Mouse (Mus musculus): ENCODE results near the gene Cbln3.

Gene Cbln3

DNA sequence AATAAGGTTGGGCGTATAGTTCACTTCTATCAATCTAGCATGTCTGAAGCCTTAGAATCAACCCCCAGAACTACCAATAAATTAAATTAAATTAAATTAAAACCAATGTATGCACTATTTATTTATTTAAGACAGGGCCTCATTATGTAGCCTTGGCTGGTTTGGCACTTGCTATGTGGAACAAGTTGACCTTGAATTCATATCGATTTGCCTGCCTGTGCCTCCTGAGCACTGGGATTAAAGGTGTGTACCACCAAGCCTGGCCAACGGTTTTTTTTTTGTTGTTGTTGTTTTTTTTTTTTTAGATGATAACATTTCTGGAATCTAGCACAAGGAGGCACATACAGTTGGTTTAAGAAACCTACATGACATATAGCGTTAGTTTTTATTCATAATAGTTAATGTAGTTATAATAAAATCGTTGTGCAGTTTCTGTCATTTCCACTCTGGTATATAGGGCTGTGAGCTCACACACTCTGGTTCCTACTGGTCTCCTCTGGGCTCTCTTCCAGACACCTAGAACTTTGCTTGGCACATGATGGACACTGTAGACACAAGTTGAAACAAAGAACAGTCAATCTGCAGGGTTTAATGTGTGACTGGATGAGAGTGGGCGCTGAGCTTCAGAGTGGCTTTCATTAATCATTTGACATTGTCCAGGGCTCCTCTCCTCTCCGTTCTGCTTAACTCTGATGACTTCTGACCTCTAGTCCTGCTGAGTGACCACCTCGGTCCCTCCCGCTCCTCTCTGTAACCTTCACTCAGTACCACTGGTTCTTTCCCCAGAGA is 38.5 kb downstream of the Cbln3 start:
- DNase-seq, result no peak

DNA sequence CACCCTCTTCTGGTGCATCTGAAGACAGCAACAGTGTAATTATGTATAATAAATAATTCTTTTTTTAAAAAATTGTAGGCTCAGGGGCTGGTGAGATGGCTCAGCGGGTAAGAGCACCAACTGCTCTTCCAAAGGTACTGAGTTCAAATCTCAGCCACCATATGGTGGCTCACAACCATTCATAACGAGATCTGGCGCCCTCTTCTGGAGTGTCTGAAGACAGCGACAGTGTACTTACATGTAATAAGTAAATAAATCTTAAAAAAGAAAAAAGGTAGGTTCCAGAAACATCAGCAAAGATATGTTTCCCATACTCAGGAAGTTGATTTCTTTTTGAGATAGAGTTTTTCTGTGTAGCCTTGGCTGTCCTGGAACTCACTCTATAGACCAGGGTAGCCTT is 41.4 kb downstream of the Cbln3 start:
- no peak for DNase-seq

DNA sequence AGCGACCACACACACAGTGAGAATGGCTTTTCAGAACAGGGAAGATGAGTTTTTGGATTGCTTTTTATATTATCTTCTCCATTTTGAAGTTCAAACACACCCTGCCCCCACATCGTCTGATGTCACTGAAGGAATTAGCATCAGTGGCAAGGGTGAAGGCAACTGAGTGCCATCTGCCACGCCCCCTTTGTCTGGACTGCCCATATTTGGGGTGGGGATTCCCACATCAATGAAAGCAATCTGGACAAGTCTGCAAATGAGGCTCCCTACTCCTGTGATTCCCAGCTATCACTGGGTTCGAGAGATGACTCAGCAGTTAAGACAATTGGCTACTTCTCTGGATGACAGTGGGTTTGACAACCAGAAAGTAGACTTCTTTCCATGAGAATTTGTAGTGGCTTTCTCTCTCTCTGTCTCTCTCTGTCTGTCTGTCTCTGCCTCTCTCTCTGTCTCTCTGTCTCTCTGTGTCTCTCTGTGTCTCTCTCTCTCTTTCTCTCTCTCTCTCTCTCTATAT is 43.3 kb downstream of the Cbln3 start:
- DNase-seq, result no peak

DNA sequence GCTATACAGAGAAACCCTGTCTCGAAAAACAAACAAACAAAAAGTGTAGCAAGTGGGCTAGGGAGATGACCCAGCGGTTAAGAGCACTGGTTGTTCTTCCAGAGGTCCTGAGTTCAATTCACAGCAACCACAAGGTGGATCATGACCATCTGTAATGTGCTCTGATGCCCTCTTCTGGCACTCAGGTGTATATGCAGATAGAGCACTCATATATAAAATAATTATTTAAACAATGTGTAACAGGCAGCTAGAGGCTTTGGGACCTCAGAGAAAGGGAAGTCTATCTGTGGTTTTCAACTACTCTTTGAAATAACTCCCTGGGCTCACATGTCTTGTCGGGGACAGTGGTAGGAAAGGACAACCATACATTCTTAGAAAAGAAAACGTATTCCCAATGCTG is 45.5 kb downstream of the Cbln3 start:
- no peak for DNase-seq

DNA sequence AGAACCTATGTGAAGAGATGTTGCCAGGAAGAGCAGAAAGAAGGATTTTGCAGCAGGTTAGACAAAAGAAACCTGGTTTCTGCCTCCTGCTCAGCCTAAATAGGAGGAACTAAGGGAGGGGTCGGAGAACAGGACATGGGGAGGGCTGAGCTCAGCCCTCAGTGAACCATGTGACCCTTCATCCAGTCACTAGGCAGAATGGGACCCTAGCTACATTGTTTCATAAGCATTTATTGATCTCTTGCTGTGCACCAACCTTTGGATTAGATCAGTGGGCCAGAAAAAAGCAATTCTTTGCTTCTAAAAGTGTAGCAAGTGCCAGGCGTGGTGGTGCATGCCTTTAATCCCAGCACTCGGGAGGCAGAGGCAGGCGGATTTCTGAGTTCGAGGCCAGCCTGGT is 45.9 kb downstream of the Cbln3 start:
- no peak for DNase-seq

DNA sequence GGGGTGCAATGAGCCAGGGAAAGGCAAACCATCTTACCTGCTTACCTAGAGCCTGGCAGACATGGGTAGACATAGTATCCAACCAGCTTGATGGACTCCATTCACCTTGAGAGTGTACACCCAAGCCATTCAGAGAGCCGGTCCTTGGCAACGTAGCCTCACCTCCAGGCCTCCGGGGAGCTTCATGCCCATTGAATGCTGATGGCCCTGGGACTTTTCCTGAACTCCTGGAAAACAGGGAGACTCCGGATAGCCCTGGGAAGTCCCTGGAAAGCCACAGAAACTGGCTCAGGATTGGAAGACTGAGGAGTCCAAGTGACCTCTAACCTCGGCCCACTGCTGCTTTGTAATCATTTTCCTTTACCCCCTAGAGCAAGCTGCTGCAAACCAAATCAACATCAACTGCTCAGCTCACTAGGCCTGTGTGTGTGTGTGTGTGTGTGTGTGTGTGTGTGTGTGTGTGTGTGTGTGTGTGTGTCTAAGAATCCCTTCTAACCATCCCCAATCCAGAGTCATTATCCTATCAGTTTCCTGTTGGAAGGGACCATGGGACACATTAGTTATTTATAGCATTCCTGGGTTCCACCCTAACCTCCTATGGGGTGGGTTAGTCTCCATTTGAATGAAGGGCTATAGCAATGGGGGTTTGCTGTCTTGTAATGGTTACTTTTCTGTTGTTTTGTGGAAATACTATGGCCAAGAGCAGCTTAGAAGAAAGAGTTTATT is 49.2 kb downstream of the Cbln3 start:
- no peak for DNase-seq

DNA sequence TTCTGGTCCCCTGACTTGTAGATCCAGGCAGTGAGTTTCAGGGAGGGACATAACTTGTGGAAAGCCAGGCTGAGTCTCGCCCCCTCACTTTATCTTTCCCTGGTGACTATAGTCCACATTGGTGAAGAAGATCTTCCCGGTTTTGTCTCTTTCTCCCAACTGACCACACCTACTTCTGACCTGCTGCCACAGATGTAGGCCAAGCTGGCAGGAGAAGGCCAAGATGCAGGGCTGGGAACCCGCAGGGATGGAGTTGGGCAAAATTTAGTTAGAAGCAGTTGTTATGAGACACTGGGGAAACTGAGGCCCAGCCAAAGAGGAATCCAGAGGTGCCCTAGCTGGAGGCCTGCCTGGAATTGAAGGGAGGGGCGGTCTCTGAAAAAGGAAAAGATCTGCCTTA is 51.1 kb downstream of the Cbln3 start:
- DNase-seq, result no peak

DNA sequence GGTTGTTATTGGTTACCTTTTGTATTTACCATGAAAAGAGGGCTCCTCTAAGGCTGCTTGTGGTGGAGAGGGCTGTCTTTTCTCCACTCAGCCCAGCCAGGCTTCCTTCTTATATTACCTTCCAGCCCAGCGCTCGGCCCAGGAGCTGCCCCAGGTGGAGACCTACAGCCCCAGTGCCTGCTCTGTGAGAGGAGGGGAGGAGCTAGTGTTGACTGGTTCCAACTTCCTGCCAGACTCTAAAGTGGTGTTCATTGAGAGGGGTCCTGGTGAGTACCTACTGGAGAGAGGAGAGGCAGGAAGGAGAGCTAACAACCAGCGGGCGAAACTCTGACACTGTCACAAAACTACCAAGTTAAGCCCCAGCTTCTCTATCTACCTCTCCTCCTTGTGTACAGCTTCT is 53.9 kb downstream of the Cbln3 start:
- no peak for DNase-seq

DNA sequence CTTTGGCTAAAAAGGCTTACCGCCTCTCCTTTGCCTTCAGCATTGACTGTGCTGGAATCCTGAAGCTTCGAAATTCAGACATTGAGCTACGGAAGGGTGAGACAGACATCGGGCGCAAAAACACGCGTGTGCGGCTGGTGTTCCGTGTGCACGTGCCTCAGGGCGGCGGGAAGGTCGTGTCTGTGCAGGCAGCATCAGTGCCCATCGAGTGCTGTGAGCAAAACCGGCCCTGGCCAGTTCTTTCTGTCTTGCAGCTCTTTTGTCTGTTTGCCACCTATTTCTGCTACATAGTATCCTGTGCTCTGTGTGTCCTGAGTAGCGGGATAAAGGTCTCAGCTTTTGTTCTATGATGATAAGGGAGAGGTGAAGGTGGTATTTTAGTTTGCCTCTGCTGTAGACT is 54.3 kb downstream of the Cbln3 start:
- DNase-seq, result no peak

Measured in cerebellum, adult 11-12 months (tissue).